Mouse (Mus musculus) kidney, adult 9 months (tissue): Measurements from ENCODE around the gene Mrpl52.
A peak's percentile ranks its signal among the peaks of the same experiment; 100 is the strongest.

Experiments
- DNase-seq: peaks from one replicate; pipeline ENCODE4 v3.0.0; 2022

The Mrpl52 gene

GRCm38 (mm10) chr14:54412000-54412576 is 14.6 kb upstream of the Mrpl52 start:
- DNase-seq, result no peak

- DNase-seq, result peak; percentile 81
Observed at GRCm38 (mm10) chr14:54412629-54413170, 14.0 kb upstream of the Mrpl52 start.

- peak; percentile 83 for DNase-seq
Observed at GRCm38 (mm10) chr14:54413877-54414700, 12.6 kb upstream of the Mrpl52 start.

GRCm38 (mm10) chr14:54415241-54416020 is 11.3 kb upstream of the Mrpl52 start:
- DNase-seq, result no peak

- DNase-seq, result no peak
Observed at GRCm38 (mm10) chr14:54416229-54416775, 10.4 kb upstream of the Mrpl52 start.

GRCm38 (mm10) chr14:54416830-54417229 is 9.9 kb upstream of the Mrpl52 start:
- no peak for DNase-seq

- no peak for DNase-seq
Observed at GRCm38 (mm10) chr14:54417623-54418081, 9.1 kb upstream of the Mrpl52 start, which contains the start of gene Slc7a7. Gene Slc7a7 (minus strand): TSS chr14:54417780.

- no peak for DNase-seq
Observed at GRCm38 (mm10) chr14:54421014-54421413, 5.7 kb upstream of the Mrpl52 start.

- no peak for DNase-seq
Observed at GRCm38 (mm10) chr14:54423406-54423805, 3.3 kb upstream of the Mrpl52 start.

- no peak for DNase-seq
Observed at GRCm38 (mm10) chr14:54424634-54425033, 2.1 kb upstream of the Mrpl52 start.

- no peak for DNase-seq
Observed at GRCm38 (mm10) chr14:54425540-54425939, 1.2 kb upstream of the Mrpl52 start.

- no peak for DNase-seq
Observed at GRCm38 (mm10) chr14:54426003-54426688, 563 bp upstream of the Mrpl52 start.

- DNase-seq, result no peak
Observed at GRCm38 (mm10) chr14:54427696-54428095, 987 bp downstream of the Mrpl52 start.

GRCm38 (mm10) chr14:54428421-54428820 is 1.7 kb downstream of the Mrpl52 start:
- DNase-seq, result no peak

- no peak for DNase-seq
Observed at GRCm38 (mm10) chr14:54429332-54430093, 2.8 kb downstream of the Mrpl52 start.

- DNase-seq, result no peak
Observed at GRCm38 (mm10) chr14:54430406-54431145, 3.9 kb downstream of the Mrpl52 start.

- no peak for DNase-seq
Observed at GRCm38 (mm10) chr14:54431334-54432077, 4.8 kb downstream of the Mrpl52 start, which contains the start of gene Mmp14. Gene Mmp14 (plus strand): TSS chr14:54431612.

- no peak for DNase-seq
Observed at GRCm38 (mm10) chr14:54432078-54432836, 5.5 kb downstream of the Mrpl52 start.
